Mouse (Mus musculus): ENCODE measurements around the gene Hdac1. TPM values are rescaled to one million over a fixed set of nuclear protein-coding genes. Genes with fewer than 3 reads are reported as not detected.
A peak's percentile ranks its signal among the peaks of the same experiment; 100 is the strongest.

The Hdac1 gene
- 123 and 132 TPM in 2 replicates for polyA plus RNA-seq (2012; rRNA removed)

DNA sequence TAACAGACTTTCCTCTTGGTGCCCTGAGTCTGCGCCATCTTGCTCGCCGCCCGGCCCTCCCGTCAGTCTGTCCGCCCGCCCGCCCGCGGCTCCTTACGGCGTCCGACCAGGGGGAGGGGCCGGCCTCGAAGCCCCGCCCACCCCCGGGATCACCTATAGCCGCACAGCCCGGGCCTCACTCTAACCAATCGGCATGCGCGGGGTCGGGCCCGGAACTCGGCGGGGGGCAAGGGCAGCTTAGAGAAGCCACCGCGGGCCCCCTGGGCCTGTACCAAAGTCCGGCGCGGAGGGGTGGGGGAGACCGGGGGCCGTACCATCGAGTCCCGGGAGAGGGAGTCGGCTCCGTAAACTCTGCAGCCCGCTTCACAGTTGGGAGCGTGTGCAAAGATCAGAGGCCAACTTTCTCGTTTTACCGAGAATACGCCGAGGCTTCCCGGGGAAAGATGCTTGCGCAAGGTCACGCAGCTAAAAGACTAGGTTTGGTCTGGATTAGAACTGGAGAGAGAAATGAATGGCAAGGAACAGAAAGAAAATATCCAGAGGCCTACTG is at the start of gene Hdac1:
TSS of gene Hdac1 (minus strand) at position 122 of the 550 bp plus-strand sequence.
- peak; percentile 70 for TF ChIP-seq POLR2A (IDR thresholded peaks at IDR 0.05; ENCODE audit: control insufficient read depth, low read depth, low read length)
- TF ChIP-seq CTCF (IDR thresholded peaks at IDR 0.05; ENCODE audit: control insufficient read depth, insufficient read depth, insufficient replicate concordance, low read depth, low read length): no peak

DNA sequence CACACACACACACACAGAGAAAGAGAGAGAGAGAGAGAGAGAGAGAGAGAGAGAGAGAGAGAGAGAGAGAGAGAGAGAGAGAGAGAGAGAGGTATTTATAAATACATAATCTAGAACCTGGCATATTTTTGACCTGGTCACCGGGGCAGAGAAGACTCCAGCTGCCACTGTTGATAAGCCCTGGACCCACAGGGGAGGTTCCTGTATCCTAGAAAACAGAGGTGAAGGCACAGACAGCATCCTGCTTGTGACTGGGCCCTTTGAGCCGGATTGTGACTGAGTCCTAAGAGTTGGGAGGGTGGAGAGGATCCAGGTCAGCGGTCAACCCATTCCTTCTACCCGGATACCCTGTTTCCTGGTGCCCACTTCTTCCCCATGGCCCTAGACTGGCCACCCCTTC is 46.4 kb upstream of the Hdac1 start:
- no peak overlapping the region for H3K4me3 ChIP-seq (ENCODE audit: control insufficient read depth, low read depth, low read length)
- no peak for TF ChIP-seq CTCF (IDR thresholded peaks at IDR 0.05; ENCODE audit: control insufficient read depth, insufficient read depth, insufficient replicate concordance, low read depth, low read length)
- TF ChIP-seq POLR2A (IDR thresholded peaks at IDR 0.05; ENCODE audit: control insufficient read depth, low read depth, low read length): no peak
- no peaks in the 10 kb centered on the region for H3K27me3 ChIP-seq (ENCODE audit: control insufficient read depth, insufficient read depth, low read length)
- peaks cover 2% of the 10 kb centered on the region; the same call in 1 of the 2 replicates for H3K4me1 ChIP-seq (ENCODE audit: control insufficient read depth, insufficient read depth, low read length)
- peaks cover 4% of the 10 kb centered on the region for H3K36me3 ChIP-seq (ENCODE audit: control insufficient read depth, insufficient read depth, low read length)
- H3K27ac ChIP-seq (ENCODE audit: control insufficient read depth, insufficient read depth, low read depth, low read length): no peak overlapping the region

More for the DNA sequence above, at the start of gene Hdac1:
- Histone ChIP-seq H3K4me3 (ENCODE audit: control insufficient read depth, low read depth, low read length) (peak within 1 kb of the TSS; percentile 98), H3K36me3 (ENCODE audit: control insufficient read depth, insufficient read depth, low read length) (no peaks in the 10 kb centered on the region), H3K27me3 (ENCODE audit: control insufficient read depth, insufficient read depth, low read length) (no peaks in the 10 kb centered on the region), H3K4me1 (ENCODE audit: control insufficient read depth, insufficient read depth, low read length) (peaks cover 5% of the 10 kb centered on the region), H3K27ac (ENCODE audit: control insufficient read depth, insufficient read depth, low read depth, low read length) (peak within 1 kb of the TSS; percentile 84)

GRCm38 (mm10) chr4:129586943-129587342 is 44.4 kb upstream of the Hdac1 start:
- no peak overlapping the region for H3K27ac ChIP-seq (ENCODE audit: control insufficient read depth, insufficient read depth, low read depth, low read length)
- H3K4me3 ChIP-seq (ENCODE audit: control insufficient read depth, low read depth, low read length): no peak overlapping the region
- TF ChIP-seq CTCF (IDR thresholded peaks at IDR 0.05; ENCODE audit: control insufficient read depth, insufficient read depth, insufficient replicate concordance, low read depth, low read length) (no peak), POLR2A (IDR thresholded peaks at IDR 0.05; ENCODE audit: control insufficient read depth, low read depth, low read length) (no peak)
- H3K27me3 ChIP-seq (ENCODE audit: control insufficient read depth, insufficient read depth, low read length): no peaks in the 10 kb centered on the region
- H3K4me1 ChIP-seq (ENCODE audit: control insufficient read depth, insufficient read depth, low read length): peaks cover 2% of the 10 kb centered on the region; the same call in 1 of the 2 replicates
- no peaks in the 10 kb centered on the region; the same call in 1 of the 2 replicates for H3K36me3 ChIP-seq (ENCODE audit: control insufficient read depth, insufficient read depth, low read length)

GRCm38 (mm10) chr4:129585773-129586172 is 43.3 kb upstream of the Hdac1 start:
- no peak overlapping the region for H3K4me3 ChIP-seq (ENCODE audit: control insufficient read depth, low read depth, low read length)
- no peak for TF ChIP-seq CTCF (IDR thresholded peaks at IDR 0.05; ENCODE audit: control insufficient read depth, insufficient read depth, insufficient replicate concordance, low read depth, low read length)
- TF ChIP-seq POLR2A (IDR thresholded peaks at IDR 0.05; ENCODE audit: control insufficient read depth, low read depth, low read length): no peak
- no peak overlapping the region for H3K27ac ChIP-seq (ENCODE audit: control insufficient read depth, insufficient read depth, low read depth, low read length)

GRCm38 (mm10) chr4:129584884-129585608 is 42.5 kb upstream of the Hdac1 start:
- peak overlapping the region; percentile 9; the same call in 1 of the 2 replicates for H3K27ac ChIP-seq (ENCODE audit: control insufficient read depth, insufficient read depth, low read depth, low read length)

More at GRCm38 (mm10) chr4:129585773-129586172, 43.3 kb upstream of the Hdac1 start:
- H3K27me3 ChIP-seq (ENCODE audit: control insufficient read depth, insufficient read depth, low read length): no peaks in the 10 kb centered on the region
- peaks cover 2% of the 10 kb centered on the region; the same call in 1 of the 2 replicates for H3K4me1 ChIP-seq (ENCODE audit: control insufficient read depth, insufficient read depth, low read length)
- no peaks in the 10 kb centered on the region for H3K36me3 ChIP-seq (ENCODE audit: control insufficient read depth, insufficient read depth, low read length)

GRCm38 (mm10) chr4:129584370-129584769 is 41.9 kb upstream of the Hdac1 start:
- TF ChIP-seq CTCF (IDR thresholded peaks at IDR 0.05; ENCODE audit: control insufficient read depth, insufficient read depth, insufficient replicate concordance, low read depth, low read length): no peak
- TF ChIP-seq POLR2A (IDR thresholded peaks at IDR 0.05; ENCODE audit: control insufficient read depth, low read depth, low read length): no peak
- Histone ChIP-seq H3K4me1 (ENCODE audit: control insufficient read depth, insufficient read depth, low read length) (peaks cover 2% of the 10 kb centered on the region; the same call in 1 of the 2 replicates), H3K4me3 (ENCODE audit: control insufficient read depth, low read depth, low read length) (no peak overlapping the region), H3K27ac (ENCODE audit: control insufficient read depth, insufficient read depth, low read depth, low read length) (no peak overlapping the region), H3K36me3 (ENCODE audit: control insufficient read depth, insufficient read depth, low read length) (no peaks in the 10 kb centered on the region), H3K27me3 (ENCODE audit: control insufficient read depth, insufficient read depth, low read length) (no peaks in the 10 kb centered on the region)

More at GRCm38 (mm10) chr4:129584884-129585608, 42.5 kb upstream of the Hdac1 start:
- TF ChIP-seq POLR2A (IDR thresholded peaks at IDR 0.05; ENCODE audit: control insufficient read depth, low read depth, low read length) (no peak; the same call in 1 of the 2 replicates), CTCF (IDR thresholded peaks at IDR 0.05; ENCODE audit: control insufficient read depth, insufficient read depth, insufficient replicate concordance, low read depth, low read length) (peak; percentile 68; the same call in 1 of the 2 replicates)
- H3K36me3 ChIP-seq (ENCODE audit: control insufficient read depth, insufficient read depth, low read length): no peaks in the 10 kb centered on the region
- no peaks in the 10 kb centered on the region for H3K27me3 ChIP-seq (ENCODE audit: control insufficient read depth, insufficient read depth, low read length)
- H3K4me3 ChIP-seq (ENCODE audit: control insufficient read depth, low read depth, low read length): peak overlapping the region; percentile 84
- H3K4me1 ChIP-seq (ENCODE audit: control insufficient read depth, insufficient read depth, low read length): peaks cover 2% of the 10 kb centered on the region; the same call in 1 of the 2 replicates

- H3K4me1 ChIP-seq (ENCODE audit: control insufficient read depth, insufficient read depth, low read length): peaks cover 2% of the 10 kb centered on the region; the same call in 1 of the 2 replicates
- no peak for TF ChIP-seq CTCF (IDR thresholded peaks at IDR 0.05; ENCODE audit: control insufficient read depth, insufficient read depth, insufficient replicate concordance, low read depth, low read length)
- TF ChIP-seq POLR2A (IDR thresholded peaks at IDR 0.05; ENCODE audit: control insufficient read depth, low read depth, low read length): no peak
- no peaks in the 10 kb centered on the region for H3K36me3 ChIP-seq (ENCODE audit: control insufficient read depth, insufficient read depth, low read length)
Measured at GRCm38 (mm10) chr4:129582251-129582650, 39.7 kb upstream of the Hdac1 start.

More at GRCm38 (mm10) chr4:129582251-129582650, 39.7 kb upstream of the Hdac1 start:
- Histone ChIP-seq H3K4me3 (ENCODE audit: control insufficient read depth, low read depth, low read length) (no peak overlapping the region), H3K27ac (ENCODE audit: control insufficient read depth, insufficient read depth, low read depth, low read length) (no peak overlapping the region), H3K27me3 (ENCODE audit: control insufficient read depth, insufficient read depth, low read length) (no peaks in the 10 kb centered on the region)
